In the genomic region with DNA sequence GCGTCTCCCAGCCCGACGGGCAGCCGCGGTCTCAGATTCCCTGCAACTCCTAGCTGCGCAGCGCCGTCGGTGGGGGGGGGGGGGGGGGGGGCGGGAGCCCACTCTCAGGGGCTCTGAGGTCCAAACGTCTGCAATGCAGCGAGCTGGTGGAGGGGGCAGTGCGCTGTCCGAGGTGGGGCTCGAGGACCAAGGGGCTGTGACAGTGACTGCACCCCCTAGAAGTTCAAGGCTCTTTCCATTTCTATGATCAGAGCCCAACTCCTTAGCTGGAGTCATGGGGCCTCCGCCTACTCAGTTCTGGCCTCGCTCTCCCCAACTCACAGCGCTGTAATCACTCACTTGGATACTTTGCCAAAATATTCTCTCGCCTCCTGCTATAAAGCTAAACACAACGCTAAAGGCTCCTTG, we compare ENCODE assay signal across 10 mouse cellular contexts. TPM values are rescaled to one million over a fixed set of nuclear protein-coding genes. Genes with fewer than 3 reads are reported as not detected.
DNase-seq lines count a peak whose midpoint lies in the region; ATAC-seq and TF ChIP-seq lines count a peak whose summit lies in the region.
"Had no signal": no experiment of that assay in that cellular context is flagged by ENCODE, and none has a peak within 500 bp of the region (broad histone marks: within the 10 kb centered on the region; RNA-seq: fewer than 3 reads in every experiment).

No protein-coding gene starts in this region.

- H3K27ac ChIP-seq in testis, adult 2 months (ENCODE audit: control insufficient read depth, insufficient read depth, low read depth, low read length): no peak overlapping the region
- H3K27ac ChIP-seq in limb, embryonic 15.5 days: no peak overlapping the region
- peak overlapping the region; percentile 35 for H3K27ac ChIP-seq in stomach, embryonic 16.5 days (ENCODE audit: low read length)

- no peak for ATAC-seq in limb, embryonic 15.5 days (ENCODE audit: insufficient number of reproducible peaks, low FRiP score, low TSS enrichment, low read depth)
- ATAC-seq in stomach, embryonic 16.5 days (ENCODE audit: insufficient read depth, low FRiP score): 0 out of 2 replicates have a peak, but pooled peaks have one; percentile 4

- TF ChIP-seq POLR2A in testis, adult 2 months (IDR thresholded peaks at IDR 0.05; ENCODE audit: control insufficient read depth, low read depth, low read length): no peak

- H3K27me3 ChIP-seq in testis, adult 2 months (ENCODE audit: control insufficient read depth, insufficient read depth, low read length): no peaks in the 10 kb centered on the region
- peaks cover 53% of the 10 kb centered on the region for H3K27me3 ChIP-seq in limb, embryonic 15.5 days
- H3K27me3 ChIP-seq in stomach, embryonic 16.5 days (ENCODE audit: control insufficient read depth, insufficient read depth, low read length): peaks cover 13% of the 10 kb centered on the region

- H3K4me1 ChIP-seq in testis, adult 2 months (ENCODE audit: control insufficient read depth, insufficient read depth, low read length): peaks cover 10% of the 10 kb centered on the region
- H3K4me1 ChIP-seq in limb, embryonic 15.5 days: peaks cover 14% of the 10 kb centered on the region
- H3K4me1 ChIP-seq in stomach, embryonic 16.5 days (ENCODE audit: control insufficient read depth, insufficient read depth, low read length): no peaks in the 10 kb centered on the region; the same call in 1 of the 2 replicates

- DNase-seq in cerebellum, adult 9-11 months: peak; percentile 65
- DNase-seq in cerebellum, postnatal 10 days: no peak
- no peak for DNase-seq in testis, postnatal 14 days (ENCODE audit: low spot score)
- no peak for DNase-seq in ovary, postnatal 10 days (ENCODE audit: low spot score)
- no peak for DNase-seq in layer of hippocampus, postnatal 36 days

- H3K36me3 ChIP-seq in testis, adult 2 months (ENCODE audit: control insufficient read depth, insufficient read depth, low read length): no peaks in the 10 kb centered on the region
- H3K36me3 ChIP-seq in limb, embryonic 15.5 days: no peaks in the 10 kb centered on the region
- no peaks in the 10 kb centered on the region for H3K36me3 ChIP-seq in stomach, embryonic 16.5 days (ENCODE audit: control insufficient read depth, insufficient read depth, low read length)

- peak overlapping the region; percentile 99 for H3K4me2 ChIP-seq in limb, embryonic 15.5 days
- H3K4me2 ChIP-seq in stomach, embryonic 16.5 days (ENCODE audit: low read depth, low read length): peak overlapping the region; percentile 94

- WGBS in limb, embryonic 15.5 days: 3% methylated on average over 20 of the region's 20 CpGs
- 5% methylated on average over 9 of the region's 20 CpGs for WGBS in stomach, embryonic 16.5 days

- no peak for TF ChIP-seq CTCF in testis, adult 2 months (IDR thresholded peaks at IDR 0.05; ENCODE audit: control insufficient read depth, insufficient read depth, insufficient replicate concordance, low read depth, low read length)

- peak overlapping the region; percentile 40 for H3K9ac ChIP-seq in limb, embryonic 15.5 days
- H3K9ac ChIP-seq in stomach, embryonic 16.5 days (ENCODE audit: low read length): peak overlapping the region; percentile 72

- no peaks in the 10 kb centered on the region for H3K9me3 ChIP-seq in limb, embryonic 15.5 days
- no peaks in the 10 kb centered on the region for H3K9me3 ChIP-seq in stomach, embryonic 16.5 days (replicated peaks; ENCODE audit: control insufficient read depth, low read length)

- H3K4me3 ChIP-seq in testis, adult 2 months (ENCODE audit: control insufficient read depth, low read depth, low read length): peak overlapping the region; percentile 80
- peak overlapping the region; percentile 69 for H3K4me3 ChIP-seq in limb, embryonic 15.5 days
- H3K4me3 ChIP-seq in stomach, embryonic 16.5 days (replicated peaks; ENCODE audit: low read length): peak overlapping the region; percentile 59

RNA-seq across cellular contexts. Expression of a gene that starts 19.5 kb away (rescaled TPM):
- not detected in 2 replicates for polyA plus RNA-seq in testis, adult 2 months (2012; rRNA removed)
- not detected in 2 replicates for polyA plus RNA-seq in limb, embryonic 15.5 days (2015; fragmentation: Nextera tagmentation; extraction: Ambion mirVana)
- polyA plus RNA-seq in stomach, embryonic 16.5 days (2015; fragmentation: Nextera tagmentation; extraction: Ambion mirVana): not detected in 2 replicates
- not detected for total RNA-seq in layer of hippocampus, postnatal 36 days (2021)
- total RNA-seq: neutrophil, adult 5-6 weeks had no signal
- polyA plus RNA-seq: C2C12 had no signal

RNA-seq across cellular contexts. Expression of a gene that starts 51.1 kb away (rescaled TPM):
- 39.9 and 47.1 TPM in 2 replicates for polyA plus RNA-seq in testis, adult 2 months (2012; rRNA removed)
- 127 and 131 TPM in 2 replicates for polyA plus RNA-seq in limb, embryonic 15.5 days (2015; fragmentation: Nextera tagmentation; extraction: Ambion mirVana)
- 131 and 144 TPM in 2 replicates for polyA plus RNA-seq in stomach, embryonic 16.5 days (2015; fragmentation: Nextera tagmentation; extraction: Ambion mirVana)
- total RNA-seq in layer of hippocampus, postnatal 36 days (2021): 10 to 100 TPM; 33.6 to 34.5 TPM
